Mouse (Mus musculus): ENCODE measurements around the gene Aldh3b1. TPM values are rescaled to one million over a fixed set of nuclear protein-coding genes. Genes with fewer than 3 reads are reported as not detected.
A peak's percentile ranks its signal among the peaks of the same experiment; 100 is the strongest.
"Not testable (repeated sequence)": the region's sequence is repeated elsewhere in the genome, so short reads cannot be mapped to it uniquely, and the experiment has no call there.

The Aldh3b1 gene
- polyA plus RNA-seq, 1 experiment from 2014 or later: 2.7 TPM

- 78% methylated on average over 5 of the region's 5 CpGs for WGBS
- H3K27ac ChIP-seq; H3K4me1 ChIP-seq; H3K36me3 ChIP-seq; ATAC-seq (ENCODE audit: insufficient number of reproducible peaks, low FRiP score, low TSS enrichment, low read depth); H3K4me3 ChIP-seq; H3K9me3 ChIP-seq; H3K9ac ChIP-seq; H3K4me2 ChIP-seq; H3K27me3 ChIP-seq: not testable (repeated sequence)
Measured at GRCm38 (mm10) chr19:3957296-3958036, 27.9 kb upstream of the Aldh3b1 start.

GRCm38 (mm10) chr19:3955804-3956203, 26.2 kb upstream of the Aldh3b1 start:
- no peak for ATAC-seq (ENCODE audit: insufficient number of reproducible peaks, low FRiP score, low TSS enrichment, low read depth)
- Histone ChIP-seq H3K9ac (no peak overlapping the region), H3K36me3 (no peaks in the 10 kb centered on the region), H3K4me1 (peaks cover 4% of the 10 kb centered on the region), H3K9me3 (no peaks in the 10 kb centered on the region), H3K27me3 (no peaks in the 10 kb centered on the region), H3K4me2 (no peak overlapping the region), H3K27ac (no peak overlapping the region), H3K4me3 (no peak overlapping the region)
- WGBS: 51% methylated on average over 4 of the region's 4 CpGs

DNA sequence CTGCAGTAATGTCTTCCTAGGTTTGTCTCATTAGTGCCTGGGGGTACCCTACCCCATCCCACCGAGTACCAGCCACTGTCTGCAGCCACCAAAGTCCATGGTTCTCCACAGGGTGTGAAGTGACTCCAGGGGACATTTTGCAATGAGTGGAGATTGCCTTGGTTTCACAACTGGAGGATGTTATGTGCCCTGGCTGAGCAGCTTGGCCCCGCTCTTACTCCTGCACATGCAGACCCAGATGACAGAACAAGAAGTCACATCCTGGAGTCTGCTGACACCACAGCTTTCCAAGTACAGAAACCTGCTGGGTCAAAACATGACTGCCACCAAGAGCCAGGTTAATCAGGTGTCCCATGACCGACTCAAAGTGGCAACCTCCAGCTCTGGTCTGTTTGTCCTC, 25.4 kb upstream of the Aldh3b1 start:
- Histone ChIP-seq H3K27ac (no peak overlapping the region), H3K4me2 (no peak overlapping the region), H3K4me1 (peaks cover 4% of the 10 kb centered on the region), H3K9me3 (no peaks in the 10 kb centered on the region), H3K36me3 (no peaks in the 10 kb centered on the region), H3K27me3 (no peaks in the 10 kb centered on the region), H3K4me3 (no peak overlapping the region), H3K9ac (no peak overlapping the region)
- WGBS: 76% methylated on average over 3 of the region's 3 CpGs
- no peak for ATAC-seq (ENCODE audit: insufficient number of reproducible peaks, low FRiP score, low TSS enrichment, low read depth)

DNA sequence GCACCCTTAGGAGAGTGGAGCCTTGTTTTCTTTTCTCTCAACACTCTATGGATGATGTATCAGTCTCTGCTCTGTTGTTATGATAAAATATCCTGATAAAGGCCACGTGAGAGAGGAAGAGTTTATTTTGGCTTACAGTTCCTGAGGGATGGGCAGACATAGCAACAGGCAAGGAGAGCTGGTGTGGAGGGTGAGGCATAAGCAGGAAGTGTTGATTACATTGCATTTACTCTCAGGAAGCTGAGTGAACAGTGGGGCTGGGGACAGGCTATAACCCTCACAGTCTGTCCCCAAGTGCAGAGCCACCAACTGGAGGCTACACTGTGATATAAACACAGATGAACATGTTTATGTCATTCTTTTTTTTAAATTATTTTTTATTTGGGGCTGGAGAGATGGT, 22.5 kb upstream of the Aldh3b1 start:
- 50% methylated on average over 1 of the region's 1 CpGs for WGBS
- H3K27ac ChIP-seq: no peak overlapping the region
- no peaks in the 10 kb centered on the region for H3K9me3 ChIP-seq
- no peak for ATAC-seq (ENCODE audit: insufficient number of reproducible peaks, low FRiP score, low TSS enrichment, low read depth)
- no peaks in the 10 kb centered on the region for H3K36me3 ChIP-seq
- no peak overlapping the region for H3K9ac ChIP-seq
- no peak overlapping the region for H3K4me3 ChIP-seq
- H3K4me2 ChIP-seq: no peak overlapping the region
- H3K27me3 ChIP-seq: no peaks in the 10 kb centered on the region
- H3K4me1 ChIP-seq: no peaks in the 10 kb centered on the region

DNA sequence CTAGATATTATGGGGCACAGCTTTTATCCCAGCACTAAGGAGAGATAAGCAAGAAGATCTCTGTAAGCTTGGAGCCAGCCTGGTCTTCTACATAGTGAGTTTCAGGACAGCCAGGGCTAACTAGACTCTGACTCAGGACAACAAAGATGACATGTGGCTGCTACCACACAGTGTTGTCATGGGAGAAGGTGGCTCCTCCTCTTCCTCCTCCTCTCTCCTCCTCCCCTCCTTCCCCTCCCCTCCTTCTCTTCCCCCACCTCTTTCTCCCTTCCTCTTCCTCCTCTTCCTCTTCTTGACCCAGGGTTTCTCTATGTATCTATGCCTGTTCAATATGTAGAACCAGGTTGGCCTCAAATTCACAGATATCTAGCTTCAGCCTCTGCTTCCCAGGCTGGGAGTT, 21.9 kb upstream of the Aldh3b1 start:
- no peak for ATAC-seq (ENCODE audit: insufficient number of reproducible peaks, low FRiP score, low TSS enrichment, low read depth)
- Histone ChIP-seq H3K36me3 (no peaks in the 10 kb centered on the region), H3K27me3 (no peaks in the 10 kb centered on the region), H3K4me1 (no peaks in the 10 kb centered on the region), H3K4me2 (no peak overlapping the region), H3K27ac (no peak overlapping the region), H3K9ac (no peak overlapping the region), H3K9me3 (no peaks in the 10 kb centered on the region), H3K4me3 (no peak overlapping the region)

DNA sequence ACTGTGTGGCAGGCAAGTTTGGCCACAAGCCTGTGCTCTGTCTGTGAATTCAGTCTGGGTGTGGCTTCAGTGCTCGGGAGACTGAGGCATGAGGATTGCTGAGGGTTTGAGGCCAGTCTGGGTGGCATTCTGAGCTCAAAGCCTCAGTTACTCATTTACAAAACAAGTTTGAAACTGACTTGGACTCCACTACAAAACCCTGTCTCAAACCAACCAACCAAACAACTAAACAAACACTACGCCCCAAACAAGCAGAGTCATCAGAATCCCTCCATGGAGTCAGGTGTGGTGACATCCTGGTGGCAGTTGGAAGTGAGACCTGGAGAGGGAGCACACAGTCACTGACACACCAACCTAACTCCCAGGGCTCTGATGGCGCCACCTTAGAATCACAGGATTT, 20.7 kb upstream of the Aldh3b1 start:
- Histone ChIP-seq H3K9ac (no peak overlapping the region), H3K36me3 (no peaks in the 10 kb centered on the region), H3K4me1 (no peaks in the 10 kb centered on the region; the same call in 1 of the 2 replicates), H3K27me3 (no peaks in the 10 kb centered on the region), H3K9me3 (no peaks in the 10 kb centered on the region), H3K4me2 (no peak overlapping the region), H3K27ac (no peak overlapping the region), H3K4me3 (no peak overlapping the region)
- 75% methylated on average over 3 of the region's 3 CpGs for WGBS
- ATAC-seq (ENCODE audit: insufficient number of reproducible peaks, low FRiP score, low TSS enrichment, low read depth): no peak

DNA sequence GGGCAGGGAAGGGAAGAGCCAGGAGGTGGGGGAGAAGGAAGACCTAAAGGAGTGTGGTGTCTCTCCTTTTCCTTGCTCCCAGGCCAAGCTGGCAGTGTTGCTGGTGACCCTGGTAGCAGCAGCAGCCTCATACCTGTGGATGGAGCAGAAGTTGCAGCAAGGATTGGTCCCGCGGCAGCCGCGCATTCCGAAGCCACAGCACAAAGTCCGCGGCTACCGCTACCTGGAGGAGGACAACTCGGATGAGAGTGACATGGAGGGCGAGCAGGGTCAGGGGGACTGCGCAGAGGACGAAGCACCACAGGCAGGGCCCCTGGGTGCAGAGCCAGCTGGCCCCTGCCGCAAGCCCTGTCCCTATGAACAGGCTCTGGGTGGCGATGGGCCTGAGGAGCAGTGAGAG, 18.9 kb upstream of the Aldh3b1 start:
- ATAC-seq (ENCODE audit: insufficient number of reproducible peaks, low FRiP score, low TSS enrichment, low read depth): no peak
- Histone ChIP-seq H3K4me1 (no peaks in the 10 kb centered on the region; the same call in 1 of the 2 replicates), H3K4me2 (no peak overlapping the region), H3K9ac (no peak overlapping the region; the same call in 1 of the 2 replicates), H3K27me3 (0 out of 2 replicates have a peak, but pooled peaks cover 5% of the 10 kb centered on the region), H3K27ac (no peak overlapping the region), H3K36me3 (no peaks in the 10 kb centered on the region), H3K9me3 (no peaks in the 10 kb centered on the region), H3K4me3 (no peak overlapping the region)
- 63% methylated on average over 14 of the region's 14 CpGs for WGBS

DNA sequence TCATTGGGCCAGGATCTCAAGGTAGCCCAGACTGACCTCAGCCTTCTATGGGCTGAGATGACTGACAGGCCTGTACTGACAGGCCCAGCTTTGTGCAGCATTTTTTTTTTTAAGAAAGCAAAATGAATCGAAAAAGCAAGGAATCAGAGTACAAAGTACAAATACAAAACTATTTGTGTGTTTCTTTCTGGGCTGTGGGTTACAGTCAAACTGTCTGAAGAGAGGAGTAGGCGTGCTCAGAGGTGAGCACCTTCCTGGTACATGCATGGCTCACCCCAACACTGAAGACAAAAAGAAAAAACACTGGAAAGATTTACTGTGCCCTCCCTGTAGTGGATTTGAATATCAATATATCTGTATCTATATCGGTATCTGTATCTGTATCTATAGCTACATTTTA, 18.2 kb upstream of the Aldh3b1 start:
- Histone ChIP-seq H3K4me1 (peaks cover 7% of the 10 kb centered on the region), H3K9me3 (no peaks in the 10 kb centered on the region), H3K27me3 (0 out of 2 replicates have a peak, but pooled peaks cover 5% of the 10 kb centered on the region), H3K4me2 (no peak overlapping the region), H3K36me3 (no peaks in the 10 kb centered on the region), H3K4me3 (no peak overlapping the region), H3K9ac (no peak overlapping the region), H3K27ac (no peak overlapping the region)
- ATAC-seq (ENCODE audit: insufficient number of reproducible peaks, low FRiP score, low TSS enrichment, low read depth): no peak
- WGBS: 76% methylated on average over 3 of the region's 3 CpGs

GRCm38 (mm10) chr19:3946715-3947114, 17.1 kb upstream of the Aldh3b1 start:
- Histone ChIP-seq H3K27me3 (0 out of 2 replicates have a peak, but pooled peaks cover 5% of the 10 kb centered on the region), H3K36me3 (no peaks in the 10 kb centered on the region), H3K9ac (no peak overlapping the region), H3K4me2 (no peak overlapping the region), H3K27ac (no peak overlapping the region), H3K9me3 (no peaks in the 10 kb centered on the region), H3K4me1 (peaks cover 7% of the 10 kb centered on the region), H3K4me3 (no peak overlapping the region)
- WGBS: 20% methylated on average over 2 of the region's 2 CpGs
- ATAC-seq (ENCODE audit: insufficient number of reproducible peaks, low FRiP score, low TSS enrichment, low read depth): no peak

DNA sequence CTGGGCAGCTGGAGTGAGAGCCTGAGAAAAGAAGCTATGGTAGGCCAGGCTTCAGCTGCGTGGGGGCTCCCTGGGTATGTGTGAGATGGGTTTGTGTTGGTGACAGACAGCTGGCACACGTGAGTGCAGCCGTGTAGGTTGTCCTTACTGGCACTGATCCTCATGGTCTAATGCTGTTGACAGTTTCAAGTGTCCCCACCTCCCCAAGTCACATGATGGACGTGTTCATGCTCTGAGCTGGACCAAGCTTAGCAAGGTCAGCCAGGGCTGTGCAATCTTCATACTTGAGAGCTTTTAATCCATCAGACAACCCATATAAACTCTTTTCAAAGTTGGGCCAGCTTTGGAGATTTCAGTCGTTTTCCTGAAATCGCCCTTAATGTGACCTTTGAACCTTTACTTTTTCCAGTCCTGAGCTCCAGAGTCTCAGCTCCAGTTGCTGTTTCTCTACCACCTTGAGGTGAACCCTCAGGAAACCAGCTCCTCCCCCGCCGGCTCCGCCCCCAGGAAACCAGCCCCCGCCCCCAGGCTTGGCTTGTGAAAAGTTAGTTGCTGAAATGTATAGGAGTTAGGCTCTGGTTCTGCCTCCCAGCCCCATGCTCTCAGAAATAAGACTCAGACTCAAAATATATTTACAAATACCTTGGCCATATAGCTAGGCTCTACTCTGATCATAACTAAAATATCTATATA, 16.4 kb upstream of the Aldh3b1 start:
- no peak overlapping the region for H3K9ac ChIP-seq
- H3K4me3 ChIP-seq: no peak overlapping the region
- H3K9me3 ChIP-seq: no peaks in the 10 kb centered on the region
- WGBS: 29% methylated on average over 10 of the region's 10 CpGs
- H3K27me3 ChIP-seq: 0 out of 2 replicates have a peak, but pooled peaks cover 5% of the 10 kb centered on the region
- no peak overlapping the region for H3K27ac ChIP-seq
- no peak for ATAC-seq (ENCODE audit: insufficient number of reproducible peaks, low FRiP score, low TSS enrichment, low read depth)
- no peaks in the 10 kb centered on the region for H3K36me3 ChIP-seq
- peaks cover 7% of the 10 kb centered on the region for H3K4me1 ChIP-seq
- no peak overlapping the region for H3K4me2 ChIP-seq

- no peaks in the 10 kb centered on the region for H3K9me3 ChIP-seq
- H3K27ac ChIP-seq: no peak overlapping the region
- WGBS: 24% methylated on average over 27 of the region's 27 CpGs
- peak overlapping the region; percentile 30 for H3K4me2 ChIP-seq
- 0 out of 2 replicates have a peak, but pooled peaks cover 5% of the 10 kb centered on the region for H3K27me3 ChIP-seq
- no peak overlapping the region for H3K4me3 ChIP-seq
- 0 out of 2 replicates have a peak, but pooled peaks have one; percentile 20 for ATAC-seq (ENCODE audit: insufficient number of reproducible peaks, low FRiP score, low TSS enrichment, low read depth)
- H3K9ac ChIP-seq: no peak overlapping the region
- no peaks in the 10 kb centered on the region for H3K36me3 ChIP-seq
- peaks cover 7% of the 10 kb centered on the region for H3K4me1 ChIP-seq
Measured at GRCm38 (mm10) chr19:3942986-3943735, 13.6 kb upstream of the Aldh3b1 start.

DNA sequence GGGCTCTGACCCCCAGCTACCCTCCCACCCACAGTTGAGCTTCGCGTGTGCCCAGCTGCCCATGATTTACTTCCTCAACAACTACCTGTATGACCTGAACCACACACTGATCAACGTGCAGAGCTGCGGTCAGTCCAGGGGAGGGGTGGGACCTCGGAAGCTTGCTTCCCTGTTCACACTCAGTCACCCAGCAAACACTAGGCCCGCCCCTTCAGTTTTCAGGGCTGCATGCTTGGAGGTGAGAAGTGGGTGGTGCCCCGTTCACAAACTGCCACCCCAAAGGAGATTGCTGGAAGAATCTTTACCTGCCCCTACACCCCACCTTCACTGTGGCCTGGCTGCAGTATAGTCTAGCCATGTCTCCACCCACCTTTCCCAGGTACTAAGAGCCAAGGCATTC, 12.7 kb upstream of the Aldh3b1 start:
- H3K27me3 ChIP-seq: 0 out of 2 replicates have a peak, but pooled peaks cover 5% of the 10 kb centered on the region
- no peaks in the 10 kb centered on the region for H3K36me3 ChIP-seq
- peaks cover 7% of the 10 kb centered on the region for H3K4me1 ChIP-seq
- H3K9me3 ChIP-seq: no peaks in the 10 kb centered on the region
- H3K4me2 ChIP-seq: no peak overlapping the region
- H3K9ac ChIP-seq: no peak overlapping the region
- no peak for ATAC-seq (ENCODE audit: insufficient number of reproducible peaks, low FRiP score, low TSS enrichment, low read depth)
- no peak overlapping the region for H3K27ac ChIP-seq
- H3K4me3 ChIP-seq: no peak overlapping the region
- WGBS: 79% methylated on average over 7 of the region's 7 CpGs

All from limb, embryonic 15.5 days (tissue).